ENCODE assay signal across 8 mouse cellular contexts in the genomic region with DNA sequence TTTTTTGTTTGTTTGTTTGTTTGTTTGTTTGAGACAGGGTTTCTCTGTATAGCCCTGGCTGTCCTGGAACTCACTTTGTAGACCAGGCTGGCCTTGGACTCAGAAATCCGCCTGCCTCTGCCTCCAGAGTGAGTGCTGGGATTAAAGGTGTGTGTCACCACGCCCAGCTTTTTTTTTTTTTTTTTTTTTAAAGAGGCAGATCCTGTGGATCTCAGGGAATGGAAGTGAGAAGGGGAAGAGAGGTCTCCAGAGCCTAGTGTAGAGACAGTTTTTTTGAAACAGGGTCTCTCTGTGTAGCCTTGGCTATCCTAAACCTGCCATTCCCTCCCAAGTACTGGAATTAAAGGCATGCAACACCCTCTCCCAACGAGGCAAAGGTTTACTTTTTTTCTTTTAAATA. TPM values are rescaled to one million over a fixed set of nuclear protein-coding genes. Genes with fewer than 3 reads are reported as not detected.
A peak's percentile ranks its signal among the peaks of the same experiment; 100 is the strongest.
DNase-seq lines count a peak whose midpoint lies in the region; ATAC-seq and TF ChIP-seq lines count a peak whose summit lies in the region.
"Not testable (repeated sequence)": the region's sequence is repeated elsewhere in the genome, so short reads cannot be mapped to it uniquely, and the experiment has no call there.
"Had no signal": no experiment of that assay in that cellular context is flagged by ENCODE, and none has a peak within 500 bp of the region (broad histone marks: within the 10 kb centered on the region; RNA-seq: fewer than 3 reads in every experiment).

No protein-coding gene starts in this region.

- H3K4me3 ChIP-seq in ES-E14 (ENCODE audit: insufficient read depth in 1 of 2, low read depth in 1 of 2, low read length in 2 of 2, poor library complexity in 1 of 2, severe bottlenecking in 1 of 2) (peak overlapping the region in 1 of 2 experiments; percentile 93; a peak in 3 of 4 replicates), myocyte (peak overlapping the region; percentile 95)
- 0 out of 2 replicates have a peak overlapping the region, but pooled peaks have one; percentile 77 for H3K4me3 ChIP-seq in forebrain, embryonic 11.5 days (ENCODE audit: low read depth, low read length)
- H3K4me3 ChIP-seq in heart, embryonic 12.5 days; hindbrain, embryonic 16.5 days (ENCODE audit: low read length); lung, embryonic 15.5 days: not testable (repeated sequence)
- peak overlapping the region; percentile 87; the same call in 1 of the 2 replicates for H3K4me3 ChIP-seq in limb, embryonic 13.5 days

- not testable (repeated sequence) for H3K27me3 ChIP-seq in forebrain, embryonic 11.5 days (ENCODE audit: control insufficient read depth, insufficient read depth, low read length); heart, embryonic 12.5 days (replicated peaks); hindbrain, embryonic 16.5 days (replicated peaks; ENCODE audit: control insufficient read depth, insufficient read depth, low read length); limb, embryonic 13.5 days; lung, embryonic 15.5 days; myocyte (ENCODE audit: control insufficient read depth, insufficient read depth, insufficient read length)

- not testable (repeated sequence) for H3ac ChIP-seq in myocyte (ENCODE audit: control insufficient read depth, insufficient read length)

- TF ChIP-seq POLR2A in myocyte (IDR thresholded peaks at IDR 0.05; ENCODE audit: insufficient read length, low read depth): not testable (repeated sequence)

- not testable (repeated sequence) for H3K27ac ChIP-seq in ES-E14 (ENCODE audit: insufficient read depth, low read depth, low read length, poor library complexity, severe bottlenecking); forebrain, embryonic 11.5 days (ENCODE audit: low read depth, low read length); heart, embryonic 12.5 days (ENCODE audit: poor library complexity, severe bottlenecking); hindbrain, embryonic 16.5 days (ENCODE audit: low read depth, low read length); limb, embryonic 13.5 days; lung, embryonic 15.5 days

- not testable (repeated sequence) for H3K9me3 ChIP-seq in ES-E14 (ENCODE audit: control insufficient read depth, insufficient read depth, low read depth, low read length); forebrain, embryonic 11.5 days (ENCODE audit: control insufficient read depth, low read length); heart, embryonic 12.5 days (replicated peaks); hindbrain, embryonic 16.5 days (ENCODE audit: control insufficient read depth, low read length); limb, embryonic 13.5 days; lung, embryonic 15.5 days

- peak overlapping the region; percentile 75; the same call in 1 of the 2 replicates for H3K4me2 ChIP-seq in forebrain, embryonic 11.5 days (ENCODE audit: low read depth, low read length, severe bottlenecking)
- peak overlapping the region; percentile 75; the same call in 1 of the 2 replicates for H3K4me2 ChIP-seq in heart, embryonic 12.5 days
- H3K4me2 ChIP-seq in hindbrain, embryonic 16.5 days (ENCODE audit: low read length): peak overlapping the region; percentile 80
- 0 out of 2 replicates have a peak overlapping the region, but pooled peaks have one; percentile 76 for H3K4me2 ChIP-seq in limb, embryonic 13.5 days (replicated peaks)
- peak overlapping the region; percentile 55; the same call in 1 of the 2 replicates for H3K4me2 ChIP-seq in lung, embryonic 15.5 days
- peak overlapping the region; percentile 69 for H3K4me2 ChIP-seq in myocyte (ENCODE audit: low read depth)

- in situ Hi-C loops in ES-E14 (cut with MboI; ENCODE audit: low sequenced_read_pairs in 2 of 2, unreplicated experiment in 2 of 2): not testable (repeated sequence)

- H3K9ac ChIP-seq in ES-E14 (ENCODE audit: insufficient read depth, low read depth, low read length, poor library complexity, severe bottlenecking): peak overlapping the region; percentile 73; the same call in 1 of the 2 replicates
- not testable (repeated sequence) for H3K9ac ChIP-seq in forebrain, embryonic 11.5 days (ENCODE audit: low read length); heart, embryonic 12.5 days; hindbrain, embryonic 16.5 days (ENCODE audit: low read depth, low read length); limb, embryonic 13.5 days; lung, embryonic 15.5 days

- peaks cover 19% of the 10 kb centered on the region for H3K79me2 ChIP-seq in myocyte (ENCODE audit: control insufficient read depth, insufficient read depth)

- WGBS in forebrain, embryonic 11.5 days: 89% methylated on average over 3 of the region's 3 CpGs
- WGBS in heart, embryonic 12.5 days: 81% methylated on average over 3 of the region's 3 CpGs
- WGBS in hindbrain, embryonic 16.5 days: 90% methylated on average over 3 of the region's 3 CpGs
- WGBS in limb, embryonic 13.5 days: 83% methylated on average over 3 of the region's 3 CpGs
- WGBS in lung, embryonic 15.5 days: 74% methylated on average over 3 of the region's 3 CpGs

- not testable (repeated sequence) for DNase-seq in ES-E14 (ENCODE audit: low read depth, low spot score); forebrain, embryonic 11.5 days (ENCODE audit: low spot score)

- H3K36me3 ChIP-seq in ES-E14 (ENCODE audit: control insufficient read depth, insufficient read depth, low read length, poor library complexity, severe bottlenecking) (peaks cover 44% of the 10 kb centered on the region), myocyte (ENCODE audit: control insufficient read depth, insufficient read depth) (peaks cover 14% of the 10 kb centered on the region)
- H3K36me3 ChIP-seq in forebrain, embryonic 11.5 days (ENCODE audit: control insufficient read depth, insufficient read depth, low read length): not testable (repeated sequence)
- H3K36me3 ChIP-seq in heart, embryonic 12.5 days: peaks cover 34% of the 10 kb centered on the region
- H3K36me3 ChIP-seq in hindbrain, embryonic 16.5 days (ENCODE audit: control insufficient read depth, insufficient read depth, low read length): peaks cover 12% of the 10 kb centered on the region
- H3K36me3 ChIP-seq in limb, embryonic 13.5 days: peaks cover 41% of the 10 kb centered on the region
- peaks cover 30% of the 10 kb centered on the region for H3K36me3 ChIP-seq in lung, embryonic 15.5 days

- ATAC-seq in forebrain, embryonic 11.5 days (replicated peaks; ENCODE audit: low FRiP score); heart, embryonic 12.5 days (ENCODE audit: insufficient number of reproducible peaks, low FRiP score); hindbrain, embryonic 16.5 days; limb, embryonic 13.5 days (ENCODE audit: low FRiP score, low read depth); lung, embryonic 15.5 days (ENCODE audit: borderline replicate concordance, extremely low read depth, low FRiP score, low TSS enrichment): not testable (repeated sequence)

- H3K4me1 ChIP-seq in ES-E14 (ENCODE audit: control insufficient read depth in 2 of 2, insufficient read depth in 2 of 2, low read length in 2 of 2, poor library complexity in 1 of 2): peaks cover 0 to 16% of the 10 kb centered on the region in 2 experiments; a peak in 2 of 4 replicates
- peaks cover 15% of the 10 kb centered on the region for H3K4me1 ChIP-seq in forebrain, embryonic 11.5 days (replicated peaks; ENCODE audit: control insufficient read depth, insufficient read depth, low read length)
- H3K4me1 ChIP-seq in heart, embryonic 12.5 days (replicated peaks): peaks cover 36% of the 10 kb centered on the region
- peaks cover 22% of the 10 kb centered on the region for H3K4me1 ChIP-seq in hindbrain, embryonic 16.5 days (ENCODE audit: control insufficient read depth, insufficient read depth, low read depth, low read length)
- H3K4me1 ChIP-seq in limb, embryonic 13.5 days: peaks cover 36% of the 10 kb centered on the region
- H3K4me1 ChIP-seq in lung, embryonic 15.5 days: peaks cover 48% of the 10 kb centered on the region

RNA-seq across cellular contexts. Expression of a gene that starts 0.8 kb away (rescaled TPM):
- 3,085 and 4,150 TPM in 2 replicates for total RNA-seq in ES-E14 (2012; rRNA removed)
- 935 and 968 TPM in 2 replicates for polyA plus RNA-seq in forebrain, embryonic 11.5 days (2014; fragmentation: Nextera tagmentation; extraction: Ambion mirVana)
- polyA plus RNA-seq in heart, embryonic 12.5 days (2016; fragmentation: Nextera tagmentation; extraction: Ambion mirVana): 867 and 941 TPM in 2 replicates
- 602 and 645 TPM in 2 replicates for polyA plus RNA-seq in hindbrain, embryonic 16.5 days (2015; fragmentation: Nextera tagmentation; extraction: Ambion mirVana)
- polyA plus RNA-seq in limb, embryonic 13.5 days (2015; fragmentation: Nextera tagmentation; extraction: Ambion mirVana): 1,214 and 1,220 TPM in 2 replicates
- 1,155 and 1,294 TPM in 2 replicates for polyA plus RNA-seq in lung, embryonic 15.5 days (2015; fragmentation: Nextera tagmentation; extraction: Ambion mirVana)
- polyA plus RNA-seq in myocyte (2012; fragmentation: generic; extraction: Trizol): 5,265 TPM

RNA-seq across cellular contexts. Expression of a gene that starts 2.5 kb away (rescaled TPM):
- 23.4 and 36.0 TPM in 2 replicates for total RNA-seq in ES-E14 (2012; rRNA removed)
- polyA plus RNA-seq in forebrain, embryonic 11.5 days (2014; fragmentation: Nextera tagmentation; extraction: Ambion mirVana): 22.3 TPM in 2 replicates
- polyA plus RNA-seq in heart, embryonic 12.5 days (2016; fragmentation: Nextera tagmentation; extraction: Ambion mirVana): 12.0 and 14.3 TPM in 2 replicates
- 2.8 and 4.5 TPM in 2 replicates for polyA plus RNA-seq in hindbrain, embryonic 16.5 days (2015; fragmentation: Nextera tagmentation; extraction: Ambion mirVana)
- 11.7 and 12.0 TPM in 2 replicates for polyA plus RNA-seq in limb, embryonic 13.5 days (2015; fragmentation: Nextera tagmentation; extraction: Ambion mirVana)
- 14.4 and 15.8 TPM in 2 replicates for polyA plus RNA-seq in lung, embryonic 15.5 days (2015; fragmentation: Nextera tagmentation; extraction: Ambion mirVana)
- 1.9 TPM for polyA plus RNA-seq in myocyte (2012; fragmentation: generic; extraction: Trizol)

RNA-seq across cellular contexts. Expression of a gene that starts 8.6 kb away (rescaled TPM):
- 10.7 and 12.7 TPM in 2 replicates for total RNA-seq in ES-E14 (2012; rRNA removed)
- 16.9 and 17.9 TPM in 2 replicates for polyA plus RNA-seq in forebrain, embryonic 11.5 days (2014; fragmentation: Nextera tagmentation; extraction: Ambion mirVana)
- polyA plus RNA-seq in heart, embryonic 12.5 days (2016; fragmentation: Nextera tagmentation; extraction: Ambion mirVana): 42.3 and 43.3 TPM in 2 replicates
- 20.0 and 20.9 TPM in 2 replicates for polyA plus RNA-seq in hindbrain, embryonic 16.5 days (2015; fragmentation: Nextera tagmentation; extraction: Ambion mirVana)
- polyA plus RNA-seq in limb, embryonic 13.5 days (2015; fragmentation: Nextera tagmentation; extraction: Ambion mirVana): 13.9 and 14.7 TPM in 2 replicates
- polyA plus RNA-seq in lung, embryonic 15.5 days (2015; fragmentation: Nextera tagmentation; extraction: Ambion mirVana): 35.9 and 41.6 TPM in 2 replicates
- 50.5 TPM for polyA plus RNA-seq in myocyte (2012; fragmentation: generic; extraction: Trizol)

RNA-seq across cellular contexts. Expression of a gene that starts 8.7 kb away (rescaled TPM):
- total RNA-seq in ES-E14 (2012; rRNA removed): 16.2 and 19.8 TPM in 2 replicates
- polyA plus RNA-seq in forebrain, embryonic 11.5 days (2014; fragmentation: Nextera tagmentation; extraction: Ambion mirVana): 43.2 and 46.0 TPM in 2 replicates
- 19.3 and 20.7 TPM in 2 replicates for polyA plus RNA-seq in heart, embryonic 12.5 days (2016; fragmentation: Nextera tagmentation; extraction: Ambion mirVana)
- 96.3 and 104 TPM in 2 replicates for polyA plus RNA-seq in hindbrain, embryonic 16.5 days (2015; fragmentation: Nextera tagmentation; extraction: Ambion mirVana)
- 38.8 and 39.3 TPM in 2 replicates for polyA plus RNA-seq in limb, embryonic 13.5 days (2015; fragmentation: Nextera tagmentation; extraction: Ambion mirVana)
- polyA plus RNA-seq in lung, embryonic 15.5 days (2015; fragmentation: Nextera tagmentation; extraction: Ambion mirVana): 24.9 and 25.1 TPM in 2 replicates
- polyA plus RNA-seq in myocyte (2012; fragmentation: generic; extraction: Trizol): 8.8 TPM

RNA-seq across cellular contexts. Expression of a gene that starts 14.5 kb away (rescaled TPM):
- total RNA-seq in ES-E14 (2012; rRNA removed): 5.8 and 11.7 TPM in 2 replicates
- polyA plus RNA-seq in forebrain, embryonic 11.5 days (2014; fragmentation: Nextera tagmentation; extraction: Ambion mirVana): 3.6 and 5.9 TPM in 2 replicates
- polyA plus RNA-seq in heart, embryonic 12.5 days (2016; fragmentation: Nextera tagmentation; extraction: Ambion mirVana): 16.6 and 17.5 TPM in 2 replicates
- 7.9 and 10.8 TPM in 2 replicates for polyA plus RNA-seq in hindbrain, embryonic 16.5 days (2015; fragmentation: Nextera tagmentation; extraction: Ambion mirVana)
- polyA plus RNA-seq in limb, embryonic 13.5 days (2015; fragmentation: Nextera tagmentation; extraction: Ambion mirVana): 13.5 and 14.3 TPM in 2 replicates
- polyA plus RNA-seq in lung, embryonic 15.5 days (2015; fragmentation: Nextera tagmentation; extraction: Ambion mirVana): 35.6 and 40.8 TPM in 2 replicates
- polyA plus RNA-seq in myocyte (2012; fragmentation: generic; extraction: Trizol): 2.4 TPM
- polyA plus RNA-seq: G1E had no signal
